In the genomic region with DNA sequence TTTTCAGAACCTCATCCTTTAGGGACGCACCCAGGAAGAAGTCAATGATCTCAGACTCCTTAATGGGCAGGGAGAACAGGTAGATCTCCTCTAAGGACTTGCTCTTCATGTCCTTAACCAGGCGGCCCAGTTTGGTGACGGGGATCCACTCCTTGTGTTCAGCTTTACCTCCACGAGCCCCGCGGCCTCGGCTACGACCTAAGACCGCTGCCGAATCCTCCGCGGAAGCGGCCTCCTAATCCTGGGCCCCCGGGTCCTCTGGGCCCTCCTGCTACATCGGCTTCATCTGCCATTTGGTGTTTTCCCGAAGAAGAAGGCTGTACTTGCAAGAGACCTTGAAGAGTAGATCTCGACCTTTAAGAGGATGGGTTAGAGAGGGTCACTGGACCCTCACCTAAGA, we compare ENCODE assay signal across 32 mouse cellular contexts.
"Had no signal": no experiment of that assay in that cellular context is flagged by ENCODE, and none has a peak within 500 bp of the region (broad histone marks: within the 10 kb centered on the region; RNA-seq: fewer than 3 reads in every experiment).

No protein-coding gene starts in this region.

- H3K36me3 ChIP-seq: limb, embryonic 10.5 days; limb, embryonic 12.5 days; limb, embryonic 13.5 days; limb, embryonic 15.5 days; liver, embryonic 12.5 days; liver, embryonic 13.5 days; liver, embryonic 15.5 days; lung, embryonic 15.5 days; midbrain, embryonic 10.5 days; midbrain, embryonic 12.5 days; midbrain, embryonic 13.5 days; midbrain, embryonic 15.5 days; neural tube, embryonic 12.5 days had no signal

- H3K27me3 ChIP-seq: limb, embryonic 12.5 days; limb, embryonic 13.5 days; limb, embryonic 15.5 days; liver, embryonic 12.5 days; liver, embryonic 13.5 days; liver, embryonic 15.5 days; lung, embryonic 15.5 days; megakaryocyte, embryonic 14.5 days; midbrain, embryonic 12.5 days; midbrain, embryonic 13.5 days; midbrain, embryonic 15.5 days; neural tube, embryonic 12.5 days had no signal

- H3K4me1 ChIP-seq: limb, embryonic 10.5 days; limb, embryonic 12.5 days; limb, embryonic 13.5 days; limb, embryonic 15.5 days; liver, embryonic 12.5 days; liver, embryonic 13.5 days; liver, embryonic 15.5 days; lung, embryonic 15.5 days; megakaryocyte, embryonic 14.5 days; midbrain, embryonic 10.5 days; midbrain, embryonic 12.5 days; midbrain, embryonic 13.5 days; midbrain, embryonic 15.5 days; neural tube, embryonic 12.5 days had no signal

- ATAC-seq: liver, embryonic 12.5 days; liver, postnatal 0 days; lung, postnatal 0 days; midbrain, embryonic 13.5 days; midbrain, embryonic 15.5 days; midbrain, embryonic 16.5 days had no signal

- H3K4me2 ChIP-seq: limb, embryonic 12.5 days; limb, embryonic 13.5 days; limb, embryonic 15.5 days; liver, embryonic 11.5 days; liver, embryonic 12.5 days; liver, embryonic 13.5 days; liver, embryonic 15.5 days; lung, embryonic 14.5 days; lung, embryonic 15.5 days; midbrain, embryonic 11.5 days; midbrain, embryonic 12.5 days; midbrain, embryonic 13.5 days; midbrain, embryonic 15.5 days; neural tube, embryonic 12.5 days had no signal

- H3K9ac ChIP-seq: limb, embryonic 12.5 days; limb, embryonic 13.5 days; limb, embryonic 15.5 days; liver, embryonic 12.5 days; liver, embryonic 13.5 days; liver, embryonic 14.5 days; liver, embryonic 15.5 days; liver, postnatal 0 days; lung, embryonic 14.5 days; lung, embryonic 15.5 days; midbrain, embryonic 12.5 days; midbrain, embryonic 13.5 days; midbrain, embryonic 15.5 days; neural tube, embryonic 12.5 days had no signal

- H3K9me3 ChIP-seq: limb, embryonic 10.5 days; limb, embryonic 12.5 days; limb, embryonic 13.5 days; lung, embryonic 15.5 days; midbrain, embryonic 10.5 days; midbrain, embryonic 12.5 days; midbrain, embryonic 13.5 days; midbrain, embryonic 15.5 days; neural tube, embryonic 12.5 days had no signal

- H3K27ac ChIP-seq: limb, embryonic 10.5 days; limb, embryonic 12.5 days; limb, embryonic 13.5 days; limb, embryonic 15.5 days; liver, embryonic 12.5 days; liver, embryonic 13.5 days; liver, embryonic 14.5 days; liver, embryonic 15.5 days; lung, embryonic 15.5 days; macrophage; midbrain, embryonic 10.5 days; midbrain, embryonic 12.5 days; midbrain, embryonic 13.5 days; midbrain, embryonic 15.5 days; neural tube, embryonic 12.5 days had no signal

- DNase-seq: left cerebral cortex, postnatal 4 days; liver; liver, embryonic 13.5 days; liver, postnatal 0 days; lung, adult 18-20 months; lung, adult 2 months; lung, embryonic 14.5 days; lung, postnatal 10 days; lung, postnatal 14 days; lung, postnatal 36 days; lung, postnatal 4 days; midbrain, embryonic 14.5 days had no signal

- H3K4me3 ChIP-seq: limb, embryonic 10.5 days; limb, embryonic 12.5 days; limb, embryonic 13.5 days; limb, embryonic 15.5 days; liver, embryonic 12.5 days; liver, embryonic 13.5 days; liver, embryonic 15.5 days; lung, embryonic 15.5 days; megakaryocyte, embryonic 14.5 days; midbrain, embryonic 10.5 days; midbrain, embryonic 12.5 days; midbrain, embryonic 13.5 days; midbrain, embryonic 15.5 days; myocyte; neural tube, embryonic 12.5 days had no signal
